Mouse (Mus musculus) neural tube, embryonic 11.5 days (tissue): ENCODE measurements at regions not wholly inside any gene's neighbourhood (a gene's known extent, or its start where the extent isn't known, plus 50 kb on each side); places are given as distances from the start of the nearest gene placed in this dataset.

Experiments
- ATAC-seq: fragments of 200-750 bp; cut with Nextera tagmentation; 2 replicates; pipeline ENCODE4 v1.8.0; 2017; ENCODE audit warnings: moderate number of reproducible peaks, mild to moderate bottlenecking, moderate TSS enrichment, moderate library complexity; ENCODE audit not compliant: insufficient read depth, low FRiP score, low TSS enrichment
- DNase-seq: peaks from one replicate; pipeline ENCODE4 v3.0.0-alpha.2; 2015; ENCODE audit warnings: low spot score
- H3K27ac ChIP-seq: fragments of 300-500 bp; sonication (generic); 2 replicates; pipeline ENCODE4 v1.5.1; 2014; ENCODE audit warnings: low read depth, mild to moderate bottlenecking, low read length
- H3K27me3 ChIP-seq: fragments of 300-500 bp; sonication (generic); 2 replicates; pipeline ENCODE4 v1.6.1; 2014; ENCODE audit warnings: mild to moderate bottlenecking, low read length, mixed read lengths; ENCODE audit not compliant: control insufficient read depth, insufficient read depth
- H3K36me3 ChIP-seq: fragments of 300-500 bp; sonication (generic); 2 replicates; pipeline ENCODE4 v1.6.1; 2014; ENCODE audit warnings: mild to moderate bottlenecking, low read length, moderate library complexity, mixed read lengths; ENCODE audit not compliant: control insufficient read depth, insufficient read depth
- H3K4me1 ChIP-seq: fragments of 300-500 bp; sonication (generic); 2 replicates; pipeline ENCODE4 v1.6.1; 2014; ENCODE audit warnings: low read length, mixed read lengths; ENCODE audit not compliant: control insufficient read depth, insufficient read depth
- H3K4me2 ChIP-seq: fragments of 300-500 bp; sonication (generic); 2 replicates; pipeline ENCODE4 v1.6.1; 2014; ENCODE audit warnings: low read depth, mild to moderate bottlenecking, moderate library complexity
- H3K4me3 ChIP-seq: fragments of 300-500 bp; sonication (generic); 2 replicates; pipeline ENCODE4 v1.5.1; 2014; ENCODE audit warnings: low read depth, low read length
- H3K9ac ChIP-seq: fragments of 300-500 bp; sonication (generic); 2 replicates; pipeline ENCODE4 v1.6.1; 2014; ENCODE audit warnings: mild to moderate bottlenecking, low read length
- H3K9me3 ChIP-seq: fragments of 300-500 bp; sonication (generic); 2 replicates; pipeline ENCODE4 v1.6.1; 2016; ENCODE audit warnings: low read length; ENCODE audit not compliant: control insufficient read depth
- WGBS: fragments of 180-500 bp; shearing (Covaris S2); extraction: QIAGEN DNeasy Blood & Tissue Kit; methylation state at CpG from one replicate; pipeline ENCODE4 v1.1.7; 2014; 5-methylcytosine and 5-hydroxymethylcytosine counted together

DNA sequence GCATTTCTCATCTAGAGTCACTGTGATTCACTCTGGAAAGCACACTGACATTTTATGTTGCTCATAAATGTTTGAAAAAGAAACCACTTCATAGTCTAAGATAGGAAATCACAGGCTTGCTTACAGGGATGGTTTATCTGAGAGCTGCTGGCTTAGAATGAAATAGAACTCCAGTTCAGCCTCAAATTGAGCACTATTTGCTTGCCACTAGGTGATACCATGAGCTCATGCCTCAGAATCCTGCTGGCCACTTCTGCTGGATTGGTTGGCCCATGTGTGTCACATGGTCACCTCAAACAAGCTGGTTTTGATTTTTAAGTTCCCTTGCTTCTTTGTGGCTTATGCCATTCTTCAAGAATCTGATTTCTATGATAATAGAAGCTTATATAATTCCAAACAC lies 104.8 kb upstream of the Wdr3 start:
- no peak overlapping the region for H3K27ac ChIP-seq
- H3K36me3 ChIP-seq: no peaks in the 10 kb centered on the region
- no peaks in the 10 kb centered on the region for H3K4me1 ChIP-seq
- H3K9me3 ChIP-seq: no peaks in the 10 kb centered on the region
- H3K4me3 ChIP-seq: no peak overlapping the region
- DNase-seq: no peak
- H3K4me2 ChIP-seq: no peak overlapping the region
- no peak overlapping the region for H3K9ac ChIP-seq
- no peaks in the 10 kb centered on the region for H3K27me3 ChIP-seq
- ATAC-seq: no peak

DNA sequence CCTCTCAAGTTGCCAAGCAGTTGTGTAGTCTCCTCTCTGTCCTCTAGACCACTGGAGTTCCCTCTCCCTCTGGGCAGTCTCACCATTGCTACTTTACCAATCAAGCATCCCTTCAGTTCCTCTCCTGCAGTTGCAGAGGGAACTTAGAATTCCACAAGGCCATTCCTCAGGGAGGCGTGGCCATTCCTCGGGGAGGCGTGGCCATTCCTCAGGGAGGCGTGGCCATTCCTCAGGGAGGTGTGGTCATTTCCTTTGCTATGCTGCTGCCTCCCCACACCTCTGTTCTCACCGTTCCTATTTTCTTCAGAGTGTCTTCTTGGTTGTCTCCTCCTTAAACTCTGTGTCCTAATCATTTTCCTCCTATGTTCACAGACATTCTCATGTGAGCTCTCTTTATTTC lies 102.8 kb upstream of the Wdr3 start:
- DNase-seq: no peak
- Histone ChIP-seq H3K36me3 (no peaks in the 10 kb centered on the region), H3K27ac (no peak overlapping the region), H3K9me3 (no peaks in the 10 kb centered on the region), H3K27me3 (no peaks in the 10 kb centered on the region), H3K4me1 (no peaks in the 10 kb centered on the region), H3K4me3 (no peak overlapping the region), H3K9ac (no peak overlapping the region), H3K4me2 (no peak overlapping the region)
- no peak for ATAC-seq
- WGBS: 55% methylated on average over 5 of the region's 5 CpGs
